Mouse (Mus musculus) E14TG2a.4 (cell line): Measurements from ENCODE around the gene Skint3.
"Not testable (repeated sequence)": the region's sequence is repeated elsewhere in the genome, so short reads cannot be mapped to it uniquely, and the experiment has no call there.

Experiments
- H3K27me3 ChIP-seq: 2 replicates; pipeline ENCODE4 v1.6.1; 2014; ENCODE audit warnings: low read length, control low read depth; ENCODE audit not compliant: insufficient read depth
- H3K36me3 ChIP-seq: 2 replicates; pipeline ENCODE4 v1.6.1; 2014; ENCODE audit warnings: low read length, control low read depth; ENCODE audit not compliant: insufficient read depth
- H3K4me1 ChIP-seq: replicated peaks from 2 replicates; pipeline ENCODE4 v1.6.1; 2014; ENCODE audit warnings: low read depth, low read length, control low read depth
- H3K4me3 ChIP-seq: replicated peaks from 2 replicates; pipeline ENCODE4 v1.5.1; 2014; ENCODE audit warnings: mild to moderate bottlenecking, low read length
- H3K9me3 ChIP-seq: 2 replicates; pipeline ENCODE4 v1.6.1; 2014; ENCODE audit warnings: low read length, control low read depth
- CTCF ChIP-seq: conservative IDR thresholded peaks from 2 replicates; pipeline ENCODE4 v1.5.1; 2014; ENCODE audit warnings: low read length
- NANOG ChIP-seq: IDR thresholded peaks from 2 replicates; pipeline ENCODE4 v1.6.1; 2014; ENCODE audit warnings: borderline replicate concordance, low read length, mixed read lengths
- POU5F1 ChIP-seq: IDR thresholded peaks from 2 replicates; pipeline ENCODE4 v1.6.1; 2014; ENCODE audit warnings: low read length, borderline replicate concordance

Skint3 gene

DNA sequence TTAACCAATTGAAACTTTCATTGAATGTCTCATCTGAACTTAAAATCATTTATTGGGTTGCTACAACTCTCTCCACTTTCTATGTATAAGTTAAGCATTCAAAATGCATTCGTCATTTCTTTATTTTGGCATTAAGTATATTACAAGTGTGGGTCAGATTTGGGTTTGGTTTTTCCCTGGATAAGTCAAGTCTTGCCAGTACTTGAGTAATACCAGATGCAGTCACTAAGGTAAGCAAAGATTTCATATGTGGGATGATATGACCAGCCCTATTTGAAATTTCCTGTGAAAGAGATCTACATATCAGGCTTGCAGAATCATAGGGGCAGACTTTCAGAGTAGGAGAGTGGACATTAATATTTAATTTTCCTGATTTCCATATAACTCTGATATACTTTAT lies at the start of gene Skint3:
Gene Skint3 (plus strand): TSS at position 301 of the 400 bp plus-strand sequence.
- Histone ChIP-seq H3K4me3 (no peak within 1 kb of the TSS), H3K4me1 (no peaks in the 10 kb centered on the region), H3K9me3 (no peaks in the 10 kb centered on the region), H3K36me3 (no peaks in the 10 kb centered on the region), H3K27me3 (no peaks in the 10 kb centered on the region)
- TF ChIP-seq NANOG, result no peak
- TF ChIP-seq POU5F1, result no peak
- no peak for TF ChIP-seq CTCF

- no peak for TF ChIP-seq POU5F1
- no peak for TF ChIP-seq NANOG
- TF ChIP-seq CTCF, result no peak
- H3K9me3 ChIP-seq, result no peaks in the 10 kb centered on the region
- H3K4me3 ChIP-seq, result no peak overlapping the region
- no peaks in the 10 kb centered on the region for H3K27me3 ChIP-seq
- no peaks in the 10 kb centered on the region for H3K36me3 ChIP-seq
- no peaks in the 10 kb centered on the region for H3K4me1 ChIP-seq
Measured at GRCm38 (mm10) chr4:112243416-112243815, 11.4 kb downstream of the Skint3 start.

- TF ChIP-seq NANOG, result no peak
- no peak for TF ChIP-seq CTCF
- no peak for TF ChIP-seq POU5F1
- H3K36me3 ChIP-seq, result no peaks in the 10 kb centered on the region
Measured at GRCm38 (mm10) chr4:112243951-112244350, 11.9 kb downstream of the Skint3 start.

GRCm38 (mm10) chr4:112256022-112256421 lies 24.0 kb downstream of the Skint3 start:
- no peaks in the 10 kb centered on the region for H3K4me1 ChIP-seq
- no peaks in the 10 kb centered on the region for H3K9me3 ChIP-seq
- H3K27me3 ChIP-seq, result no peaks in the 10 kb centered on the region
- TF ChIP-seq POU5F1 (no peak), CTCF (no peak), NANOG (no peak)
- no peak overlapping the region for H3K4me3 ChIP-seq
- H3K36me3 ChIP-seq, result no peaks in the 10 kb centered on the region

More at GRCm38 (mm10) chr4:112243951-112244350, 11.9 kb downstream of the Skint3 start:
- no peaks in the 10 kb centered on the region for H3K4me1 ChIP-seq
- no peaks in the 10 kb centered on the region for H3K9me3 ChIP-seq
- H3K4me3 ChIP-seq, result no peak overlapping the region
- no peaks in the 10 kb centered on the region for H3K27me3 ChIP-seq

DNA sequence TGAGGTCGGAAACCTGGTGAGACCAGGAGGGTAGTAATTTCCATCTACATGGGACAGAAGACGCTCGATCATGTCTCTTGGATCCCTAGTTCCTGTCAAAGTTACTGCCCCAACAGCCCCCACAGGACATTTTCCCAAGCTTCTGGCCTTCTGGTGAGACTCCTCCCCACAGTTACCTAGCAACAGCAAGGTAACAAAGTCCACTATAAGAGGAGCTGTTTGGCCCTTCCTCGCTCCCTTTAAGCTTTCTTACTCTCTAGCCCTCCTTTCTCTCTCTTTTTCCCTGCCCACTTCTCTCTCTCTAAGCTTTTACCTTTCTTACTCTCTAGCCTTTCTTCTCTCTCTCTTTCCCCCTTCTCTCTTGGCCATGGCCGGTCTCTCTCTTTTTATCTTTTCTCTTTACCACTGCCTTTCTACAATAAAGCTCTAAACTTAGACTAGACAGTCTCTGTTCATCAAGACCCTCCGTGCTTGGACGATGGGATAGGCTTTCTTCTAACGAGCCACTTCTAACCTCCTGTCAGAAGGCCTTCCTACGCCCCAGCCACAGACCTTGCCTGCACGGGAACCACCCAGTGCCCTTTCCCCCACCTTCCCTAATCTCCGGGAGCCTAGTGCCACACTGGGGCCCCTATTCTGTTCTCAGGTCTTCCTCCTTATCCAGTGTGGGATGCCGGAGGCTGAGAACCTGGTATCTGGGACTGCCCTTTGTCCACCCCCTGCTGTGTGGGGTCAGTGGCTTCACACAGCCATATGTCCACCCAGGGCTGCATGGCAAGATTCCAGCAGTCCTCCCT lies 55.3 kb downstream of the Skint3 start:
- no peaks in the 10 kb centered on the region for H3K9me3 ChIP-seq
- no peak overlapping the region for H3K4me3 ChIP-seq
- no peaks in the 10 kb centered on the region for H3K27me3 ChIP-seq
- H3K36me3 ChIP-seq, result no peaks in the 10 kb centered on the region
- H3K4me1 ChIP-seq, result no peaks in the 10 kb centered on the region
- no peak for TF ChIP-seq NANOG

GRCm38 (mm10) chr4:112288396-112288795 lies 56.4 kb downstream of the Skint3 start:
- Histone ChIP-seq H3K9me3 (no peaks in the 10 kb centered on the region), H3K4me3 (no peak overlapping the region), H3K27me3 (no peaks in the 10 kb centered on the region), H3K4me1 (no peaks in the 10 kb centered on the region), H3K36me3 (no peaks in the 10 kb centered on the region)
- no peak for TF ChIP-seq NANOG
- no peak for TF ChIP-seq CTCF
- TF ChIP-seq POU5F1, result no peak

DNA sequence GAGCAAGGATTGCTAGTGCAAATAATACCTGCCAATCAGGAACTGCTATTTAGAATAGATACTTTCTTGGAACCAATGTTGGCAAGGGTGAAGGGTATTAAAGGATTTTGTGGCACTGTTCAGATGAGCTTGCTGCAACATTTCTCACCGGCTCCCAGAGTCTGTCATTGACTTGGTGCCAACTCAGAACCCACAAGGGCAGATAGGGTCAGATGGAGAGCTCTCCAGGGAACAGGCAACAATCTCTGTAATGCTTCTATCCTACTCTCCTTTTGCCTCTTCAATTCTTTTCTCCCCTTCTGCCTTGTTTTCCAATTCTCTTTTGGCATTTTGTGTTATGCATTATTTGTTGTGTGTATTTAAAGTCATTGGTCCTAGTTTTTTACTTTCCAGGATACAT lies 70.3 kb downstream of the Skint3 start:
- no peaks in the 10 kb centered on the region for H3K36me3 ChIP-seq
- H3K4me3 ChIP-seq, result no peak overlapping the region
- no peaks in the 10 kb centered on the region for H3K4me1 ChIP-seq
- TF ChIP-seq POU5F1 (no peak), NANOG (no peak), CTCF (no peak)
- no peaks in the 10 kb centered on the region for H3K27me3 ChIP-seq
- H3K9me3 ChIP-seq, result no peaks in the 10 kb centered on the region

DNA sequence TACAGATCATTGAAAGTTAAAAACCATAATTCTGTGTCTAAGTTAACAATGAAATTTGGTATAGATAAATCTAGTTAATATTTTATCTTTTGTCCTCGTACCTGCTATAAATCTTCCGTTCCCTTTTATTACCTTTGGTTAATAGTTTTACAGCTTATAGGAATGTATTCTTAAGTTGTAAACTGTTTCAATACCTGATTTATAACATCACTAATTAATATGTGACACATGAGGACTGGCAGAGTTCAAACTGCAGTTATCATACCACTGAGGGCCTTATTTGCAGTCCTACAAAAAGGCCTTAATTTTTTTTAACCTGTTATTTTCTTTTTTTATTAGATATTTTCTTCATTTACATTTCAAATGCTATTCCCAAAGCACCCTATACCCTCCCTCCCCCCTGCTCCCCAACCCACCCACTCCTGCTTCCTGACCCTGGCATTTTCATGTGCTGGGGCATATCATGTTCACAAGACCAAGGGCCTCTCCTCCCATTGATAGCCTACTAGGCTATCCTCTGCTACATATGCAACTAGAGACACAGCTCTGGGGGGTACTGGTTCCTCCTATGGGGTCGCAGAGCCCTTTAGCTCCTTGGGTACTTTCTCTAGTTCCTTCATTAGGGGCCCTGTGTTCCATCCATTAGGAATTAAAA lies 70.9 kb downstream of the Skint3 start:
- TF ChIP-seq CTCF, result no peak
- TF ChIP-seq NANOG, result no peak
- no peak for TF ChIP-seq POU5F1
- Histone ChIP-seq H3K4me3 (no peak overlapping the region), H3K4me1 (no peaks in the 10 kb centered on the region), H3K36me3 (no peaks in the 10 kb centered on the region), H3K27me3 (no peaks in the 10 kb centered on the region), H3K9me3 (no peaks in the 10 kb centered on the region)

DNA sequence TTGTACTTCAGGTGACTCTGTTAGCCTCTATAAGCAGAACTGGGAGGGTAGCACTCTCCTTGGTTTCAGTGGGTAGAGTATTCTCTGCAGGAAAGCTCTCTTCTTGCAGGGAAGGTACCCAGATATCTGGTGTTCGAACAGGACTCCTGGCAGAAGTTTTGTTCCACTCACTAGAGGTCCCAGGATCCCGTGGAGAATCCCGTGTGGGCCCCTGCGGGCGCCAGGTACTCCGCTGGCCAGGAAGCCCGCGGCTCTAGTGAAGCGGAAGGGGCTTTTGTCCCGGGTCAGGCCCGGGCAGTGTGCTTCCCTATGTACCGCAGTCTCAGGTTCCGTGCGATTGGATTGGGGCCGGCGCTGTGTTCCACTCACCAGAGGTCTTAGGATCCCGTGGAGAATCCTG lies 117.1 kb downstream of the Skint3 start:
- not testable (repeated sequence) for H3K36me3 ChIP-seq, H3K4me1 ChIP-seq, H3K9me3 ChIP-seq, H3K4me3 ChIP-seq, H3K27me3 ChIP-seq
